Mouse (Mus musculus) testis, postnatal 14 days (tissue): ENCODE measurements around the gene Smoc2.

Experiments used
- DNase-seq: peaks from one replicate; pipeline ENCODE4 v3.0.0; 2021; ENCODE audit warnings: low spot score

The Smoc2 gene

DNA sequence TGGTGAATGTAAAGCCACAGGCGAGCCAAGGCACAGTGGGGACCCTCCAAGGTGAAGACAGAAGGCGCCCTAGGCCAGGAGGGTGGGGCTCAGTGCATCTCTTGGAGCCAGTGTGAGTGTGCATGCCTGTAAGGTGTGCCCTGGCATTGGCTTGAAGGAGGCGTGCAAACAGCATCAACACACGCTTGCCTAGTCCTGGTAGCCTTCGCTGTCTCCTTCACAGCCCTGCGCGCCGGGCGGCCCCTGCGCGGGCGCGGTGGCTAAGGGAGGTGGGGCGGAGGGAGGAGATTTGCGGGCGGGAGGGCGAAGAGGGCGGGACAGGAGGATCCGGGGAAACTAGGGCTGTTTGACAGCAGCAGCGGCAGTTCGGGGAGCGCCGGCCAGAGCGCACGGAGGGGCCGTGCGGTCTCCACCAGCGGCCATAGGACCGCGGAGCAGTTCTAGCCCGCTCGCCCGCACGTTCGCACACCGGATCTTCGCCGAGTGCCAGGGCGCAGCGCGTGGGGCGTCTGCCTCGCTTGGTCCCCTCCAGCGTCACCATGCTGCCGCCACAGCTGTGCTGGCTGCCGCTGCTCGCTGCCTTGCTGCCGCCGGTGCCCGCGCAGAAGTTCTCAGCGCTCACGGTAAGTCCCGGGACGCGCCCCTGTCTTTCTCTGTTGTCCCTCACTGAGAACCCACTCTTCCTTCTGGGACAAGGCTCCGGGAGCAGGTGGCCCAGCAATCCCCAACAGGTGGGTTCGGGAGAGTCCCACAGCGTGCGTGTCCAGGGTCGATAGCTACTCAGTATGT, at the start of gene Smoc2:
TSS of gene Smoc2 (plus strand) at position 330 of the 789 bp plus-strand sequence.
- no peak for DNase-seq

DNA sequence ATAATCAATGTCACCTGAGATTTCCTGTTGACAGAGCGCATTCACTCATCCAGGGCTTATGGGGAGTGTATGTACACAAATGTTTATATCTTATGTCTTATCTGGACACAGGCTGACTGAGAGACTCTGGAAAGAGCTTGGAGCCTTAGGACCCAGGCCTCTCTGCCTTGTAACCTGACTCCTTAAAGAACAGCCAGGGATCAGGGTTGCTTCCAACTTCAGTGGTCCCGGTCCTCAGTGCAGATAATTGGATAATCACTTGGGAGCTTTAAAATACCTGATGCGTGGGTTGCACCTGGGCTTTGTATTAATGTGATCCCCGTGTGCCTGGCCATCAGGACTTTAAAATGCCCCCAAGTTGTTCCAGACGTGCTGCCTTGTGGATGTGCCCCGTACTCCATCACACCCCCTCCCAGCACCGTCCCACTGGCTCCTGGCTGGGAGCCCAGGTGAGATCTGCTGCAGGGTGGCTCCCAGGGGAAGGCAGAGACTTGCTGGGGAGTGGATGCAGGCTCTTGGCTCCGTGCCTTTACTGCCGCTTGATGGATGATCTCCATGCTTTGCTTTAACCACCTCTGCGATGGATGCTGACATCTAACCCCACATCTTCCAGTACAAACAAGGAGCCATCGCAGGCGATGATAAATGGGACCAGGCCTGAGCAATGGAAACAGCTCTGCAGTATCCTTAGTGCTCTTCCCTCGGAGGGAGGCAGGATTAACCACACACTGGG, 48.4 kb upstream of the Smoc2 start:
- no peak for DNase-seq

DNA sequence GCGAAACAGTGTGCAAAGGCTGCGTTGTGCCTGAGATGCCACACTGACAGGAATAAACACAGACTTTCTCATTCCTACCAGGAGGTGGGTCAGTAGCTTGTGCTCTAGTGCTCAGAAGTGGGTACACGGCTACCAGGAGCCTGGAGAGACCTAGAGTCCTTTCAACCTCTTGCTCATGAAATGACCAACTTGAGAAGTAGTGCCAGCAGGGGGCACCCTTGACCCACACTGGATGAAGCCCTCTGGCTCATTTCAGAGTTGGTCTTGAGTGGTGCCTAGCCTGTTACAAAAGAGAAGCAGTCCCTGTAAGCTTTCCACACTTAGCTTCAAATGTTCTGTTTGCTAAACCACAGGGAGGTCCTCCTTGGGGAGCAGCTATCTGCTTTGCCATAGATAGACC, 46.7 kb upstream of the Smoc2 start:
- DNase-seq: peak; percentile 45

DNA sequence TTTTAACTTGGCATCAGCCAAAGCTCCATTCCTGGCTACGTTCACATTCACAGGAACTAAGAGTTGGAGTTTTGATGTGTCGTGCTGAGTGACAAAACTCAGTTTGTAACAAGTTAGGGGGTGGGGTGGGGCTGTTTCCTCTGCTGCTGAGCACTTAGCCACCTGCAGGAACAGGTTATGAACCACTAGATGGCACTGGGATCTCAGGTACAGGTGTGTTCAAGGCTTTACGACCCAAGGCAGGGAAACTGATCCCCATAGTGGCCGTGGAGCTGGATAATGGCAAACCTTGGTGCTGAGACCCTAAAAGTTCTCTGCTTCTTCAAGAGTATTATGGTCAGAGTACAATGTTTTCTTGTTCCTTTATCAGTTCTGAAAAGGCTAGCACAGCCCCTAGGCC, 45.6 kb upstream of the Smoc2 start:
- DNase-seq: no peak

GRCm38 (mm10) chr17:14234774-14235389, 44.4 kb upstream of the Smoc2 start:
- no peak for DNase-seq

DNA sequence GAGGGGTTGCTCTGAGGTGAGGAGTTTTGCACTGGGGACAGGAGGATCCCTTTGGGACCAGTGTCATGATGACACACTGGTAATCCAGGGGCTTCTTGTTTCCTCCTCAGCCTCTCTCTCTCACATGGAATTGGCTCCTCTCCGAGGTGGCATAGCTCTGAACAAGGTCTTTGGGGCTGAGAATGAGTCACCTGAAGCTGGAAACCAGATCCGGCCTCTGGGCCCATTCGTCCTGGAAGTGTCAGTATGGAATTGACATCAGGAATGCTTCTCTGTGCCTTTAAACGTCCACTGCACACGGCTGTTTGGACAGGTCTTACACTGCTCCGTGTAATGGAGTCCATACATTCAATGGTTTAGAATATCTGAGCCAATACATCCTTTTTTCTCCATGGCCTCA, 42.2 kb upstream of the Smoc2 start:
- no peak for DNase-seq

GRCm38 (mm10) chr17:14239960-14240359, 39.3 kb upstream of the Smoc2 start:
- no peak for DNase-seq

- no peak for DNase-seq
Observed at GRCm38 (mm10) chr17:14242634-14243033, 36.7 kb upstream of the Smoc2 start.

GRCm38 (mm10) chr17:14244195-14244965, 34.9 kb upstream of the Smoc2 start:
- DNase-seq: no peak

- DNase-seq: no peak
Observed at GRCm38 (mm10) chr17:14246266-14246665, 33.0 kb upstream of the Smoc2 start.

DNA sequence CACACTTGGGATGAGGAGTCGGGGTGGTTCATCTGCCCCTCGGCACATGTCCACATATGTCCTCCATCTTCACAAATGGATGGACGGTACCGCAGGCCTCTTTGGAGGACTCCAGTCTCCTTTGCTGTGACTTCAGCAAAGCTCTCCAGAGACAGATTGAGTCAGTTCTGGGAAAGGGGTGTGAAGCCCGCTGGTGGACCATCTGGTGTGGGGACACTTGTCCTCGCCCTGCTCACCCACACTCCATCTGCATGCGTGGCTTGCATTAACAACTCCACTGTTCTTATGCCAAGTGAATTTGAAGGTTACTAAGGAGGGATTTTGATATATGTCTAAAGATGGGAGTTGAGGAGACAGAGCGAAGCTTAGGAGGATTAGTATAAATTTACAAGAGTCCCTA, 31.4 kb upstream of the Smoc2 start:
- no peak for DNase-seq

DNA sequence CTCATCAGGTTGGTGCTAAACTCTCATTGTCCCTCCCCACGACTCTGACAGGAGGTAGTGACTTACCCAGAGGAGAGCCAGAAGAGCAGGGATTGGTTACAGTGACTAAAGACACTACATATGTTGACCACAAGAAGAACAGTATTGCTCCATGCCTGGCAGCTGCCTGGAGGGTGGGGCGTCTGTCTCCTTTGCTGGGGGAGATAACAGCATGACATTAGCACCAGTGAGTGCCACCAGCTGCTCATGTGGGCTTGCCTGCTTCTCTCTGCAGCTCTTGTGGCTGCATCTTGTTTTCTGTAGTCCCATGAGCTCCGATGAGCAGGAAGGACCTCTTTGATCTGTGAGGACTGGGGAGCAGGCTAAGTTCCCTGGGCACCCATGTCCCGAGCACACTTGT, 29.7 kb upstream of the Smoc2 start:
- DNase-seq: no peak

DNA sequence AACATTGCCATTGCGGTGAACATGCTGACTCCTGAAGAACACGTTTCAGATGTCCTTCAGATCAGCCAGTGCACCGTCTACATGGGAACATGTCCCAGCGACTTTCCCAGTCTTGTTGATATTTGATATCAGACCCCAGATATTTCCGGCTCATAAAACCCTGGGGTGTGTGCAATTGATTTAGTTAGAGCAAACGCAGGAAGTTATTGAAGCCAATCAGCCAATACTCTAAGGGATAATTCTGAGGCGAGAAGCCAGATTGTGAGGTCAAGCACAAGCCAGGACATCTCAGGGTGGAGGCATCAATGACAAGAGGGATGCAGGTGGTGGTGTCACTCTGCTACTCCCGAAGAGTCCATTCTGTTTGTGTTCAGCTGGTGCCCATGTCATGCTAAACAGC, 28.9 kb upstream of the Smoc2 start:
- no peak for DNase-seq

- DNase-seq: no peak
Observed at GRCm38 (mm10) chr17:14252456-14252855, 26.9 kb upstream of the Smoc2 start.

DNA sequence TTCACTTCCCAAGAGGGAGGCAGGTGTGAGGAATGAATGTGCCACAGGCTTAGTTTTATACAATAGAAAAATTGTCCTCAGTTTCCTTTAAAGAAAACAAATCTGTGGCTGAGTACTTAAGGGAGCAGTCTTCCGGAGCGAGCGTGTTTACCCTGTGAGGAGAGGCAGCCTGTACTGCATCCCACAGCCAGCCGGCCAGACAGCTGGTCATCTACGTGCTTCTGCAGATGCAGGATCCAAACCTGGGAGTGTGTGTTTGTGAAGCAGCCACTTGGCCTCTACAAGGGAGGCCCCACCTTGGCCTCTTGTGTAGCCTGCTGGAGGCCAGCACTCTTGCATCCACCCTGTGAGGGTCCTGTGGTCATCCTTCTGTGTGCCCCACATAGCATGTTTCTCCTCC, 24.7 kb upstream of the Smoc2 start:
- no peak for DNase-seq

- DNase-seq: no peak
Observed at GRCm38 (mm10) chr17:14257799-14258520, 21.3 kb upstream of the Smoc2 start.

- no peak for DNase-seq
Observed at GRCm38 (mm10) chr17:14258906-14259305, 20.4 kb upstream of the Smoc2 start.

DNA sequence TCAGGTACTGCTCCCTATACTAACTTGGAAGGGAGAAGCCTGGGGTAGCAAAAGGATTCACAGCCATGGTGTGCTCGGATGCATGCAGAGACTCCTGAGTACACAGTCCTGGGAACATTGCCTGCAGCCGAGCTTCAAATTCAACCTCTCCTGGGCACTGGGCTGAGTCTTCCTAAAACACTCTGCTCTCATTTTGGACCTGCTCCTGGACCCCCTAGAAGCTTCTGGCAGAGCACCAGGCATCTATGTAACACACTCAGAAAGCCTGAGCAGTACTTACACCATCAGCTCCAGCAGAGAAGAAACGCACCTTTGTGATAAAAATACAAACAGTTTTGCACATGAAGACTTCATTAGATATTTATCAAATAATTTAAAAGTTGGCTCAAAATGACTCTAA, 18.3 kb upstream of the Smoc2 start:
- no peak for DNase-seq

GRCm38 (mm10) chr17:14262217-14262616, 17.1 kb upstream of the Smoc2 start:
- no peak for DNase-seq

GRCm38 (mm10) chr17:14268001-14268400, 11.3 kb upstream of the Smoc2 start:
- DNase-seq: no peak

DNA sequence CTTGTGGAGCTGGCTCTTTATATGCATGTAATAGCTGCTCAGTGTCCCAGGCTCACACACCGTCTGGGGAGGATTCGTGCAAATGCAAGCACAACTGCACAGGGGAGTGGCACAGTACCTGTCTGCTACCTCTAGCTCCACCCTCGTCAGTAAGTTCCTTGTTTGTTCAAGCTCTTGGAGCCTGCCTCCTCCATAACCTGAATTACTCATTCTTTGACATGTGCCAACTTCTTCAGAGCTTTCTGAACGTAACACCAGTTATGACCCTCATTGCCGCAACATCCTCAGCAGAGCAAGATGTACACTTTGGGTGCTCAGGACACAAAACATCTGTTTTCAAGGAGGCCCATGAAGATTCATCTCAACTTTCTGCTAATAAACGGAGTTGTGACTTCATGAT, 5.9 kb upstream of the Smoc2 start:
- no peak for DNase-seq

GRCm38 (mm10) chr17:14277310-14277709, 2.0 kb upstream of the Smoc2 start:
- DNase-seq: no peak
